Mouse (Mus musculus) adrenal gland, postnatal 25 days (tissue): ENCODE measurements around the gene Glipr1. TPM values are rescaled to one million over a fixed set of nuclear protein-coding genes. Genes with fewer than 3 reads are reported as not detected.

Source experiments
- DNase-seq: peaks from one replicate; pipeline ENCODE4 v3.0.0; 2021; ENCODE audit warnings: mixed read lengths
- total RNA-seq: library from RNA; stranded (reverse); gene quantifications from 2 replicates; pipeline ENCODE4 v1.2.3, GENCODE M21; 2021

The Glipr1 gene
- total RNA-seq, 1 experiment from 2014 or later: 1.4 TPM

- no peak for DNase-seq
Observed at GRCm38 (mm10) chr10:111960459-111960858, 42.0 kb downstream of the Glipr1 start.

GRCm38 (mm10) chr10:111959353-111959752, 43.1 kb downstream of the Glipr1 start:
- no peak for DNase-seq

- no peak for DNase-seq
Observed at GRCm38 (mm10) chr10:111958046-111958421, 44.4 kb downstream of the Glipr1 start.

- peak; percentile 18 for DNase-seq
Observed at GRCm38 (mm10) chr10:111957271-111958045, 45.0 kb downstream of the Glipr1 start.

GRCm38 (mm10) chr10:111955836-111956235, 46.6 kb downstream of the Glipr1 start:
- no peak for DNase-seq

GRCm38 (mm10) chr10:111949008-111949407, 53.4 kb downstream of the Glipr1 start:
- DNase-seq: no peak

GRCm38 (mm10) chr10:111948041-111948440, 54.4 kb downstream of the Glipr1 start:
- DNase-seq: no peak

GRCm38 (mm10) chr10:111945563-111945962, 56.9 kb downstream of the Glipr1 start:
- no peak for DNase-seq

- DNase-seq: no peak
Observed at GRCm38 (mm10) chr10:111943026-111943425, 59.4 kb downstream of the Glipr1 start.

- no peak for DNase-seq
Observed at GRCm38 (mm10) chr10:111937146-111937534, 65.3 kb downstream of the Glipr1 start.

- DNase-seq: peak; percentile 56
Observed at GRCm38 (mm10) chr10:111936491-111937145, 65.8 kb downstream of the Glipr1 start.

- no peak for DNase-seq
Observed at GRCm38 (mm10) chr10:111936021-111936420, 66.4 kb downstream of the Glipr1 start.

Other genes with a start within 250 kb of the Glipr1 start
- gene Krr1, start 30.0 kb downstream of the Glipr1 start, total RNA-seq: 39.0 and 42.0 TPM in 2 replicates
- gene Glipr1l1, start 57.6 kb upstream of the Glipr1 start, total RNA-seq: not detected in 2 replicates
- gene Glipr1l2, start 80.7 kb upstream of the Glipr1 start, total RNA-seq: not detected in 2 replicates
- not detected in 2 replicates for gene Glipr1l3, start 157.7 kb upstream of the Glipr1 start, total RNA-seq
- not detected in 2 replicates for gene Caps2, start 161.0 kb upstream of the Glipr1 start, total RNA-seq